Mouse (Mus musculus): ENCODE results near the gene Rnf126. TPM values are rescaled to one million over a fixed set of nuclear protein-coding genes. Genes with fewer than 3 reads are reported as not detected.

Rnf126 gene
- polyA plus RNA-seq, 1 experiment from 2014 or later: 61.4 TPM

GRCm38 (mm10) chr10:79729357-79729965, 37.3 kb downstream of the Rnf126 start:
- no peak overlapping the region for H3K4me3 ChIP-seq (ENCODE audit: low read length)
- WGBS: 66% methylated on average over 13 of the region's 13 CpGs
- 0 out of 2 replicates have a peak, but pooled peaks have one; percentile 51 for ATAC-seq (ENCODE audit: low read depth)

GRCm38 (mm10) chr10:79728323-79729249, 38.2 kb downstream of the Rnf126 start:
- ATAC-seq (ENCODE audit: low read depth): no peak
- Histone ChIP-seq H3K36me3 (ENCODE audit: control insufficient read depth, insufficient read depth, low read length) (peaks cover under 1% of the 10 kb centered on the region; the same call in 1 of the 2 replicates), H3K9me3 (ENCODE audit: control insufficient read depth, low read length) (no peaks in the 10 kb centered on the region), H3K27me3 (ENCODE audit: control insufficient read depth, insufficient read depth, low read depth, low read length) (no peaks in the 10 kb centered on the region), H3K27ac (ENCODE audit: low read length) (no peak overlapping the region), H3K4me1 (replicated peaks; ENCODE audit: control insufficient read depth, insufficient read depth, low read length) (no peaks in the 10 kb centered on the region), H3K4me3 (ENCODE audit: low read length) (no peak overlapping the region), H3K9ac (ENCODE audit: low read length) (no peak overlapping the region), H3K4me2 (ENCODE audit: low read depth, low read length) (no peak overlapping the region)
- WGBS: 65% methylated on average over 28 of the region's 28 CpGs

More at GRCm38 (mm10) chr10:79729357-79729965, 37.3 kb downstream of the Rnf126 start:
- Histone ChIP-seq H3K27me3 (ENCODE audit: control insufficient read depth, insufficient read depth, low read depth, low read length) (no peaks in the 10 kb centered on the region), H3K4me2 (ENCODE audit: low read depth, low read length) (no peak overlapping the region), H3K27ac (ENCODE audit: low read length) (no peak overlapping the region), H3K36me3 (ENCODE audit: control insufficient read depth, insufficient read depth, low read length) (peaks cover 9% of the 10 kb centered on the region), H3K9ac (ENCODE audit: low read length) (no peak overlapping the region), H3K4me1 (replicated peaks; ENCODE audit: control insufficient read depth, insufficient read depth, low read length) (no peaks in the 10 kb centered on the region), H3K9me3 (ENCODE audit: control insufficient read depth, low read length) (no peaks in the 10 kb centered on the region)

- no peak overlapping the region for H3K9ac ChIP-seq (ENCODE audit: low read length)
- H3K27me3 ChIP-seq (ENCODE audit: control insufficient read depth, insufficient read depth, low read depth, low read length): no peaks in the 10 kb centered on the region
- H3K9me3 ChIP-seq (ENCODE audit: control insufficient read depth, low read length): no peaks in the 10 kb centered on the region
- ATAC-seq (ENCODE audit: low read depth): no peak
- WGBS: 35% methylated on average over 11 of the region's 11 CpGs
- H3K4me2 ChIP-seq (ENCODE audit: low read depth, low read length): no peak overlapping the region
- H3K4me3 ChIP-seq (ENCODE audit: low read length): no peak overlapping the region
- H3K27ac ChIP-seq (ENCODE audit: low read length): no peak overlapping the region
- no peaks in the 10 kb centered on the region for H3K4me1 ChIP-seq (replicated peaks; ENCODE audit: control insufficient read depth, insufficient read depth, low read length)
- no peaks in the 10 kb centered on the region for H3K36me3 ChIP-seq (ENCODE audit: control insufficient read depth, insufficient read depth, low read length)
Measured at GRCm38 (mm10) chr10:79726090-79726489, 40.7 kb downstream of the Rnf126 start.

- Histone ChIP-seq H3K9ac (ENCODE audit: low read length) (no peak overlapping the region), H3K4me1 (replicated peaks; ENCODE audit: control insufficient read depth, insufficient read depth, low read length) (no peaks in the 10 kb centered on the region), H3K36me3 (ENCODE audit: control insufficient read depth, insufficient read depth, low read length) (no peaks in the 10 kb centered on the region), H3K27me3 (ENCODE audit: control insufficient read depth, insufficient read depth, low read depth, low read length) (no peaks in the 10 kb centered on the region; the same call in 1 of the 2 replicates), H3K4me2 (ENCODE audit: low read depth, low read length) (no peak overlapping the region), H3K27ac (ENCODE audit: low read length) (no peak overlapping the region), H3K9me3 (ENCODE audit: control insufficient read depth, low read length) (no peaks in the 10 kb centered on the region), H3K4me3 (ENCODE audit: low read length) (no peak overlapping the region)
- 71% methylated on average over 7 of the region's 7 CpGs for WGBS
- no peak for ATAC-seq (ENCODE audit: low read depth)
Measured at GRCm38 (mm10) chr10:79723692-79724091, 43.1 kb downstream of the Rnf126 start.

GRCm38 (mm10) chr10:79723047-79723446, 43.7 kb downstream of the Rnf126 start:
- Histone ChIP-seq H3K9ac (ENCODE audit: low read length) (no peak overlapping the region), H3K36me3 (ENCODE audit: control insufficient read depth, insufficient read depth, low read length) (no peaks in the 10 kb centered on the region), H3K4me3 (ENCODE audit: low read length) (no peak overlapping the region), H3K9me3 (ENCODE audit: control insufficient read depth, low read length) (no peaks in the 10 kb centered on the region), H3K4me1 (replicated peaks; ENCODE audit: control insufficient read depth, insufficient read depth, low read length) (no peaks in the 10 kb centered on the region), H3K27ac (ENCODE audit: low read length) (no peak overlapping the region), H3K27me3 (ENCODE audit: control insufficient read depth, insufficient read depth, low read depth, low read length) (peaks cover 5% of the 10 kb centered on the region; the same call in 1 of the 2 replicates), H3K4me2 (ENCODE audit: low read depth, low read length) (no peak overlapping the region)
- WGBS: 57% methylated on average over 6 of the region's 6 CpGs
- no peak for ATAC-seq (ENCODE audit: low read depth)

GRCm38 (mm10) chr10:79721089-79721488, 45.7 kb downstream of the Rnf126 start:
- no peaks in the 10 kb centered on the region for H3K36me3 ChIP-seq (ENCODE audit: control insufficient read depth, insufficient read depth, low read length)
- WGBS: 52% methylated on average over 5 of the region's 5 CpGs
- H3K4me2 ChIP-seq (ENCODE audit: low read depth, low read length): no peak overlapping the region
- no peak overlapping the region for H3K4me3 ChIP-seq (ENCODE audit: low read length)
- H3K9me3 ChIP-seq (ENCODE audit: control insufficient read depth, low read length): no peaks in the 10 kb centered on the region
- H3K4me1 ChIP-seq (replicated peaks; ENCODE audit: control insufficient read depth, insufficient read depth, low read length): peaks cover 13% of the 10 kb centered on the region
- H3K9ac ChIP-seq (ENCODE audit: low read length): no peak overlapping the region
- H3K27me3 ChIP-seq (ENCODE audit: control insufficient read depth, insufficient read depth, low read depth, low read length): peaks cover 24% of the 10 kb centered on the region
- ATAC-seq (ENCODE audit: low read depth): no peak
- no peak overlapping the region for H3K27ac ChIP-seq (ENCODE audit: low read length)

GRCm38 (mm10) chr10:79717640-79718357, 49.0 kb downstream of the Rnf126 start:
- 5% methylated on average over 43 of the region's 43 CpGs for WGBS

GRCm38 (mm10) chr10:79716988-79717355, 49.8 kb downstream of the Rnf126 start:
- Histone ChIP-seq H3K4me2 (ENCODE audit: low read depth, low read length) (peak overlapping the region; percentile 79), H3K9me3 (ENCODE audit: control insufficient read depth, low read length) (no peaks in the 10 kb centered on the region), H3K4me1 (replicated peaks; ENCODE audit: control insufficient read depth, insufficient read depth, low read length) (peaks cover 13% of the 10 kb centered on the region), H3K4me3 (ENCODE audit: low read length) (peak overlapping the region; percentile 61), H3K9ac (ENCODE audit: low read length) (peak overlapping the region; percentile 54), H3K36me3 (ENCODE audit: control insufficient read depth, insufficient read depth, low read length) (peaks cover 2% of the 10 kb centered on the region; the same call in 1 of the 2 replicates), H3K27ac (ENCODE audit: low read length) (no peak overlapping the region), H3K27me3 (ENCODE audit: control insufficient read depth, insufficient read depth, low read depth, low read length) (peaks cover 37% of the 10 kb centered on the region)
- ATAC-seq (ENCODE audit: low read depth): no peak
- under 1% methylated on average over 44 of the region's 44 CpGs for WGBS

More at GRCm38 (mm10) chr10:79717640-79718357, 49.0 kb downstream of the Rnf126 start:
- H3K27me3 ChIP-seq (ENCODE audit: control insufficient read depth, insufficient read depth, low read depth, low read length): peaks cover 37% of the 10 kb centered on the region
- peak overlapping the region; percentile 14; the same call in 1 of the 2 replicates for H3K4me3 ChIP-seq (ENCODE audit: low read length)
- H3K36me3 ChIP-seq (ENCODE audit: control insufficient read depth, insufficient read depth, low read length): no peaks in the 10 kb centered on the region
- peaks cover 13% of the 10 kb centered on the region for H3K4me1 ChIP-seq (replicated peaks; ENCODE audit: control insufficient read depth, insufficient read depth, low read length)
- no peak overlapping the region for H3K27ac ChIP-seq (ENCODE audit: low read length)
- H3K4me2 ChIP-seq (ENCODE audit: low read depth, low read length): peak overlapping the region; percentile 79; the same call in 1 of the 2 replicates
- no peak overlapping the region for H3K9ac ChIP-seq (ENCODE audit: low read length)
- no peak for ATAC-seq (ENCODE audit: low read depth)
- no peaks in the 10 kb centered on the region for H3K9me3 ChIP-seq (ENCODE audit: control insufficient read depth, low read length)

Data from lung, embryonic 16.5 days (tissue).